ENCODE assay signal across 9 mouse cellular contexts in genomic region chr1:160717742-160718141, GRCm38 (mm10).
A peak's percentile ranks its signal among the peaks of the same experiment; 100 is the strongest.
DNase-seq lines count a peak whose midpoint lies in the region; ATAC-seq and TF ChIP-seq lines count a peak whose summit lies in the region.
"Had no signal": no experiment of that assay in that cellular context is flagged by ENCODE, and none has a peak within 500 bp of the region (broad histone marks: within the 10 kb centered on the region; RNA-seq: fewer than 3 reads in every experiment).

No protein-coding gene starts in this region.

- TF ChIP-seq EP300 in stomach, postnatal 0 days (optimal IDR thresholded peaks at IDR 0.05): no peak

- H3K27ac ChIP-seq in heart, embryonic 10.5 days: no peak overlapping the region
- H3K27ac ChIP-seq in midbrain, postnatal 0 days (ENCODE audit: low read depth, low read length): no peak overlapping the region
- no peak overlapping the region for H3K27ac ChIP-seq in midbrain, embryonic 10.5 days (replicated peaks)
- no peak overlapping the region for H3K27ac ChIP-seq in stomach, postnatal 0 days (replicated peaks)
- H3K27ac ChIP-seq: hindbrain, embryonic 15.5 days had no signal

- 18% methylated on average over 3 of the region's 3 CpGs for WGBS in heart, embryonic 10.5 days
- WGBS in midbrain, postnatal 0 days: 14% methylated on average over 3 of the region's 3 CpGs
- 23% methylated on average over 3 of the region's 3 CpGs for WGBS in midbrain, embryonic 10.5 days
- 10% methylated on average over 3 of the region's 3 CpGs for WGBS in stomach, postnatal 0 days

- H3K27me3 ChIP-seq in heart, embryonic 10.5 days (ENCODE audit: insufficient read depth, poor library complexity, severe bottlenecking): no peaks in the 10 kb centered on the region
- H3K27me3 ChIP-seq in midbrain, postnatal 0 days (ENCODE audit: insufficient read depth, low read length): no peaks in the 10 kb centered on the region
- H3K27me3 ChIP-seq in midbrain, embryonic 10.5 days (ENCODE audit: low read depth, poor library complexity, severe bottlenecking): no peaks in the 10 kb centered on the region
- no peaks in the 10 kb centered on the region for H3K27me3 ChIP-seq in stomach, postnatal 0 days (ENCODE audit: control insufficient read depth, insufficient read depth, low read length)
- H3K27me3 ChIP-seq: hindbrain, embryonic 15.5 days had no signal

- peaks cover 16% of the 10 kb centered on the region for H3K36me3 ChIP-seq in heart, embryonic 10.5 days
- H3K36me3 ChIP-seq in midbrain, postnatal 0 days (ENCODE audit: insufficient read depth, low read length): no peaks in the 10 kb centered on the region
- no peaks in the 10 kb centered on the region for H3K36me3 ChIP-seq in midbrain, embryonic 10.5 days
- no peaks in the 10 kb centered on the region for H3K36me3 ChIP-seq in stomach, postnatal 0 days (ENCODE audit: control insufficient read depth, insufficient read depth, low read length)

- DNase-seq in heart, adult 18-20 months: peak; percentile 9 to 65
- no peak for DNase-seq in heart, embryonic 10.5 days (ENCODE audit: low spot score)
- peak; percentile 84 for DNase-seq in midbrain, postnatal 0 days (ENCODE audit: low spot score)
- DNase-seq in midbrain, embryonic 10.5 days (ENCODE audit: low spot score): no peak
- peak; percentile 52 for DNase-seq in embryo, embryonic 11 days
- no peak for DNase-seq in stomach, postnatal 0 days (ENCODE audit: low spot score)
- no peak for DNase-seq in right cerebral cortex, postnatal 14 days

- H3K4me2 ChIP-seq in midbrain, postnatal 0 days (ENCODE audit: low read depth, low read length, poor library complexity, severe bottlenecking): no peak overlapping the region
- no peak overlapping the region for H3K4me2 ChIP-seq in stomach, postnatal 0 days (replicated peaks; ENCODE audit: low read depth)
- H3K4me2 ChIP-seq: hindbrain, embryonic 15.5 days had no signal

- H3K9ac ChIP-seq in midbrain, postnatal 0 days (replicated peaks; ENCODE audit: low read length, poor library complexity, severe bottlenecking): no peak overlapping the region
- no peak overlapping the region for H3K9ac ChIP-seq in stomach, postnatal 0 days (ENCODE audit: low read length)
- H3K9ac ChIP-seq: hindbrain, embryonic 15.5 days had no signal

- 0 out of 2 replicates have a peak, but pooled peaks cover 9% of the 10 kb centered on the region for H3K4me1 ChIP-seq in heart, embryonic 10.5 days
- H3K4me1 ChIP-seq in midbrain, postnatal 0 days (ENCODE audit: insufficient read depth, low read length): no peaks in the 10 kb centered on the region
- no peaks in the 10 kb centered on the region for H3K4me1 ChIP-seq in midbrain, embryonic 10.5 days
- H3K4me1 ChIP-seq in stomach, postnatal 0 days (replicated peaks; ENCODE audit: control insufficient read depth, insufficient read depth): no peaks in the 10 kb centered on the region
- H3K4me1 ChIP-seq: hindbrain, embryonic 15.5 days had no signal

- ATAC-seq in midbrain, postnatal 0 days (ENCODE audit: low FRiP score): peak; percentile 63; the same call in 1 of the 2 replicates
- ATAC-seq in stomach, postnatal 0 days (ENCODE audit: low FRiP score, low TSS enrichment): no peak
- ATAC-seq in megakaryocyte, adult 5-6 weeks (ENCODE audit: poor library complexity, severe bottlenecking): no peak

- H3K9me3 ChIP-seq in heart, embryonic 10.5 days: no peaks in the 10 kb centered on the region
- no peaks in the 10 kb centered on the region for H3K9me3 ChIP-seq in midbrain, postnatal 0 days (ENCODE audit: low read length)
- H3K9me3 ChIP-seq in midbrain, embryonic 10.5 days (replicated peaks): no peaks in the 10 kb centered on the region
- no peaks in the 10 kb centered on the region for H3K9me3 ChIP-seq in stomach, postnatal 0 days (ENCODE audit: control insufficient read depth, low read length)
- H3K9me3 ChIP-seq: hindbrain, embryonic 15.5 days had no signal

- TF ChIP-seq CTCF in midbrain, postnatal 0 days (IDR thresholded peaks at IDR 0.05): peak; percentile 83
- peak; percentile 82 for TF ChIP-seq CTCF in stomach, postnatal 0 days (IDR thresholded peaks at IDR 0.05; ENCODE audit: low read depth)

- H3K4me3 ChIP-seq in heart, embryonic 10.5 days: no peak overlapping the region
- no peak overlapping the region for H3K4me3 ChIP-seq in midbrain, postnatal 0 days (ENCODE audit: low read depth, low read length)
- no peak overlapping the region for H3K4me3 ChIP-seq in midbrain, embryonic 10.5 days
- H3K4me3 ChIP-seq in stomach, postnatal 0 days (ENCODE audit: low read depth, low read length): no peak overlapping the region
- H3K4me3 ChIP-seq: hindbrain, embryonic 15.5 days had no signal

Comparison
In these comparisons a context has a peak if more than half of its experiments do, and no peak if none do; other contexts are left out.
1. DNase-seq: peak in heart, adult 18-20 months (2 of 2), midbrain, postnatal 0 days (single experiment) and embryo, embryonic 11 days (single experiment); none in heart, embryonic 10.5 days (single experiment), midbrain, embryonic 10.5 days (single experiment), stomach, postnatal 0 days (single experiment) and right cerebral cortex, postnatal 14 days (single experiment).